Mouse (Mus musculus): Measurements from ENCODE around the gene 9530068E07Rik.

GRCm38 (mm10) chr11:52419246-52419645 is 23.0 kb downstream of the 9530068E07Rik start:
- TF ChIP-seq MAFK (IDR thresholded peaks at IDR 0.05; ENCODE audit: insufficient read depth, low read depth, low read length) (no peak), HCFC1 (IDR thresholded peaks at IDR 0.05; ENCODE audit: borderline replicate concordance, insufficient read depth, low read length) (no peak), CHD2 (IDR thresholded peaks at IDR 0.05; ENCODE audit: low read depth, low read length) (no peak), ZNF384 (IDR thresholded peaks at IDR 0.05; ENCODE audit: low read depth, low read length) (0 out of 2 replicates have a peak, but pooled peaks have one; percentile 16), ZC3H11A (IDR thresholded peaks at IDR 0.05; ENCODE audit: borderline replicate concordance, low read depth, low read length) (no peak)
